Mouse (Mus musculus): ENCODE data around the gene Rtn4r.

Gene Rtn4r

GRCm38 (mm10) chr16:18159255-18159654 is 31.8 kb downstream of the Rtn4r start:
- no peak for DNase-seq (ENCODE audit: low spot score)

- DNase-seq (ENCODE audit: low spot score), result no peak
Measured at GRCm38 (mm10) chr16:18159778-18160177, 32.3 kb downstream of the Rtn4r start.

GRCm38 (mm10) chr16:18160514-18160913 is 33.1 kb downstream of the Rtn4r start:
- no peak for DNase-seq (ENCODE audit: low spot score)

- no peak for DNase-seq (ENCODE audit: low spot score)
Measured at GRCm38 (mm10) chr16:18161190-18161589, 33.7 kb downstream of the Rtn4r start.

- no peak for DNase-seq (ENCODE audit: low spot score)
Measured at GRCm38 (mm10) chr16:18164642-18165238, 37.3 kb downstream of the Rtn4r start.

- DNase-seq (ENCODE audit: low spot score), result no peak
Measured at GRCm38 (mm10) chr16:18166613-18167190, 39.3 kb downstream of the Rtn4r start.

GRCm38 (mm10) chr16:18169156-18169555 is 41.7 kb downstream of the Rtn4r start:
- no peak for DNase-seq (ENCODE audit: low spot score)

GRCm38 (mm10) chr16:18169776-18170175 is 42.3 kb downstream of the Rtn4r start:
- no peak for DNase-seq (ENCODE audit: low spot score)

GRCm38 (mm10) chr16:18172266-18172855 is 44.9 kb downstream of the Rtn4r start:
- peak; percentile 40 for DNase-seq (ENCODE audit: low spot score)

GRCm38 (mm10) chr16:18173231-18173630 is 45.8 kb downstream of the Rtn4r start:
- no peak for DNase-seq (ENCODE audit: low spot score)

GRCm38 (mm10) chr16:18173788-18174187 is 46.3 kb downstream of the Rtn4r start:
- DNase-seq (ENCODE audit: low spot score), result no peak

- DNase-seq (ENCODE audit: low spot score), result no peak
Measured at GRCm38 (mm10) chr16:18175817-18176541, 48.5 kb downstream of the Rtn4r start.

GRCm38 (mm10) chr16:18176758-18177157 is 49.3 kb downstream of the Rtn4r start:
- DNase-seq (ENCODE audit: low spot score), result no peak

GRCm38 (mm10) chr16:18179591-18179990 is 52.1 kb downstream of the Rtn4r start:
- DNase-seq (ENCODE audit: low spot score), result no peak

- no peak for DNase-seq (ENCODE audit: low spot score)
Measured at GRCm38 (mm10) chr16:18181398-18181797, 54.0 kb downstream of the Rtn4r start.

GRCm38 (mm10) chr16:18182766-18183165 is 55.3 kb downstream of the Rtn4r start:
- DNase-seq (ENCODE audit: low spot score), result no peak

- DNase-seq (ENCODE audit: low spot score), result no peak
Measured at GRCm38 (mm10) chr16:18185715-18186449, 58.4 kb downstream of the Rtn4r start.

- no peak for DNase-seq (ENCODE audit: low spot score)
Measured at GRCm38 (mm10) chr16:18186798-18187197, 59.4 kb downstream of the Rtn4r start.

GRCm38 (mm10) chr16:18187221-18187620 is 59.8 kb downstream of the Rtn4r start:
- no peak for DNase-seq (ENCODE audit: low spot score)

GRCm38 (mm10) chr16:18191006-18191405 is 63.6 kb downstream of the Rtn4r start:
- no peak for DNase-seq (ENCODE audit: low spot score)

- no peak for DNase-seq (ENCODE audit: low spot score)
Measured at GRCm38 (mm10) chr16:18194208-18194985, 67.0 kb downstream of the Rtn4r start.

- no peak for DNase-seq (ENCODE audit: low spot score)
Measured at GRCm38 (mm10) chr16:18195068-18195467, 67.6 kb downstream of the Rtn4r start.

Measured in T-cell, adult 2 months (primary cell).